Mouse (Mus musculus) heart, embryonic 12.5 days (tissue): ENCODE measurements around the gene Bfsp2. TPM values are rescaled to one million over a fixed set of nuclear protein-coding genes. Genes with fewer than 3 reads are reported as not detected.

ENCODE experiments used
- ATAC-seq: fragments of 200-750 bp; cut with Nextera tagmentation; 2 replicates; pipeline ENCODE4 v1.8.0; 2017; ENCODE audit warnings: moderate TSS enrichment, moderate library complexity; ENCODE audit not compliant: insufficient number of reproducible peaks, low FRiP score
- H3K27ac ChIP-seq: fragments of 300-500 bp; sonication (generic); 2 replicates; pipeline ENCODE4 v1.5.1; 2016; ENCODE audit warnings: mild to moderate bottlenecking, moderate library complexity; ENCODE audit not compliant: poor library complexity, severe bottlenecking
- H3K27me3 ChIP-seq: fragments of 300-500 bp; sonication (generic); replicated peaks from 2 replicates; pipeline ENCODE4 v1.6.1; 2016; ENCODE audit warnings: mild to moderate bottlenecking, moderate library complexity
- H3K36me3 ChIP-seq: fragments of 300-500 bp; sonication (generic); 2 replicates; pipeline ENCODE4 v1.6.1; 2016; ENCODE audit warnings: mild to moderate bottlenecking, moderate library complexity
- H3K4me1 ChIP-seq: fragments of 300-500 bp; sonication (generic); replicated peaks from 2 replicates; pipeline ENCODE4 v1.6.1; 2016; ENCODE audit warnings: mild to moderate bottlenecking
- H3K4me2 ChIP-seq: fragments of 300-500 bp; sonication (generic); 2 replicates; pipeline ENCODE4 v1.6.1; 2016; ENCODE audit warnings: mild to moderate bottlenecking, moderate library complexity
- H3K4me3 ChIP-seq: fragments of 300-500 bp; sonication (generic); 2 replicates; pipeline ENCODE4 v1.5.1; 2016; ENCODE audit warnings: mild to moderate bottlenecking
- H3K9ac ChIP-seq: fragments of 300-500 bp; sonication (generic); 2 replicates; pipeline ENCODE4 v1.6.1; 2016; ENCODE audit warnings: mild to moderate bottlenecking, moderate library complexity
- H3K9me3 ChIP-seq: fragments of 300-500 bp; sonication (generic); replicated peaks from 2 replicates; pipeline ENCODE4 v1.6.1; 2016; ENCODE audit warnings: mild to moderate bottlenecking, moderate library complexity
- WGBS: fragments of 180-500 bp; shearing (Covaris S2); methylation state at CpG from one replicate; pipeline ENCODE4 v1.1.7; 2016; 5-methylcytosine and 5-hydroxymethylcytosine counted together
- polyA plus RNA-seq: library from polyadenylated mRNA; unstranded; fragments of >200 nt; fragmentation: Nextera tagmentation; extraction: Ambion mirVana; gene quantifications from 2 replicates; pipeline ENCODE4 v1.2.1, GENCODE M21; 2016

Bfsp2 gene
- polyA plus RNA-seq = 0.37 and 0.68 TPM in 2 replicates

- Histone ChIP-seq H3K36me3 (peaks cover 6% of the 10 kb centered on the region), H3K4me1 (peaks cover 46% of the 10 kb centered on the region), H3K4me3 (no peak within 1 kb of the TSS), H3K9ac (no peak within 1 kb of the TSS), H3K9me3 (no peaks in the 10 kb centered on the region), H3K27ac (peak within 1 kb of the TSS; percentile 65), H3K4me2 (no peak within 1 kb of the TSS; the same call in 1 of the 2 replicates), H3K27me3 (no peaks in the 10 kb centered on the region)
- ATAC-seq = no peak
- WGBS = 75% methylated on average over 9 of the region's 9 CpGs
Measured at GRCm38 (mm10) chr9:103480044-103480576, at the start of gene Bfsp2. Gene Bfsp2 (minus strand): TSS chr9:103480420.

GRCm38 (mm10) chr9:103525041-103525537, 44.9 kb upstream of the Bfsp2 start:
- peak; percentile 63 for ATAC-seq
- Histone ChIP-seq H3K9ac (no peak overlapping the region; the same call in 1 of the 2 replicates), H3K4me2 (peak overlapping the region; percentile 33; the same call in 1 of the 2 replicates), H3K27ac (0 out of 2 replicates have a peak overlapping the region, but pooled peaks have one; percentile 12), H3K27me3 (no peaks in the 10 kb centered on the region), H3K4me3 (no peak overlapping the region), H3K36me3 (0 out of 2 replicates have a peak, but pooled peaks cover 2% of the 10 kb centered on the region), H3K4me1 (peaks cover 30% of the 10 kb centered on the region), H3K9me3 (no peaks in the 10 kb centered on the region)
- 22% methylated on average over 10 of the region's 10 CpGs for WGBS

GRCm38 (mm10) chr9:103524600-103524999, 44.4 kb upstream of the Bfsp2 start:
- Histone ChIP-seq H3K4me2 (0 out of 2 replicates have a peak overlapping the region, but pooled peaks have one; percentile 33), H3K27ac (no peak overlapping the region)
- ATAC-seq = no peak

GRCm38 (mm10) chr9:103523742-103524403, 43.7 kb upstream of the Bfsp2 start:
- 72% methylated on average over 7 of the region's 7 CpGs for WGBS
- no peak overlapping the region for H3K4me3 ChIP-seq
- H3K4me1 ChIP-seq = peaks cover 30% of the 10 kb centered on the region
- H3K9me3 ChIP-seq = peaks cover 3% of the 10 kb centered on the region; the same call in 1 of the 2 replicates
- H3K4me2 ChIP-seq = no peak overlapping the region
- ATAC-seq = no peak
- H3K9ac ChIP-seq = no peak overlapping the region
- no peaks in the 10 kb centered on the region for H3K27me3 ChIP-seq
- H3K36me3 ChIP-seq = peaks cover 6% of the 10 kb centered on the region
- no peak overlapping the region for H3K27ac ChIP-seq

More at GRCm38 (mm10) chr9:103524600-103524999, 44.4 kb upstream of the Bfsp2 start:
- Histone ChIP-seq H3K4me1 (peaks cover 30% of the 10 kb centered on the region), H3K27me3 (no peaks in the 10 kb centered on the region), H3K9ac (no peak overlapping the region), H3K4me3 (no peak overlapping the region), H3K36me3 (0 out of 2 replicates have a peak, but pooled peaks cover 2% of the 10 kb centered on the region), H3K9me3 (no peaks in the 10 kb centered on the region)
- 47% methylated on average over 5 of the region's 5 CpGs for WGBS

GRCm38 (mm10) chr9:103523008-103523407, 42.8 kb upstream of the Bfsp2 start:
- H3K9me3 ChIP-seq = peaks cover 5% of the 10 kb centered on the region; the same call in 1 of the 2 replicates
- no peak overlapping the region for H3K4me3 ChIP-seq
- WGBS = 64% methylated on average over 6 of the region's 6 CpGs
- H3K27me3 ChIP-seq = no peaks in the 10 kb centered on the region
- no peak overlapping the region for H3K27ac ChIP-seq
- H3K4me2 ChIP-seq = no peak overlapping the region
- H3K4me1 ChIP-seq = peaks cover 30% of the 10 kb centered on the region
- no peak overlapping the region for H3K9ac ChIP-seq
- no peak for ATAC-seq
- peaks cover 7% of the 10 kb centered on the region for H3K36me3 ChIP-seq

- H3K27me3 ChIP-seq = no peaks in the 10 kb centered on the region
- no peak for ATAC-seq
- peaks cover 8% of the 10 kb centered on the region for H3K36me3 ChIP-seq
- WGBS = 78% methylated on average over 2 of the region's 2 CpGs
- H3K9ac ChIP-seq = no peak overlapping the region
- H3K9me3 ChIP-seq = peaks cover 1% of the 10 kb centered on the region; the same call in 1 of the 2 replicates
- no peak overlapping the region for H3K4me2 ChIP-seq
- H3K4me3 ChIP-seq = no peak overlapping the region
- peaks cover 6% of the 10 kb centered on the region for H3K4me1 ChIP-seq
- no peak overlapping the region for H3K27ac ChIP-seq
Measured at GRCm38 (mm10) chr9:103513884-103514283, 33.7 kb upstream of the Bfsp2 start.

GRCm38 (mm10) chr9:103512257-103512656, 32.0 kb upstream of the Bfsp2 start:
- 80% methylated on average over 6 of the region's 6 CpGs for WGBS

GRCm38 (mm10) chr9:103506968-103507584, 26.9 kb upstream of the Bfsp2 start:
- H3K4me1 ChIP-seq = peaks cover 33% of the 10 kb centered on the region
- no peak for ATAC-seq
- H3K27ac ChIP-seq = no peak overlapping the region
- no peaks in the 10 kb centered on the region for H3K27me3 ChIP-seq
- no peak overlapping the region for H3K4me3 ChIP-seq
- H3K9me3 ChIP-seq = no peaks in the 10 kb centered on the region
- H3K36me3 ChIP-seq = peaks cover 4% of the 10 kb centered on the region; the same call in 1 of the 2 replicates
- 79% methylated on average over 7 of the region's 7 CpGs for WGBS
- H3K9ac ChIP-seq = no peak overlapping the region
- no peak overlapping the region for H3K4me2 ChIP-seq

More at GRCm38 (mm10) chr9:103512257-103512656, 32.0 kb upstream of the Bfsp2 start:
- H3K36me3 ChIP-seq = 0 out of 2 replicates have a peak, but pooled peaks cover 7% of the 10 kb centered on the region
- ATAC-seq = no peak
- no peaks in the 10 kb centered on the region for H3K9me3 ChIP-seq
- H3K4me1 ChIP-seq = peaks cover 19% of the 10 kb centered on the region
- no peak overlapping the region for H3K4me2 ChIP-seq
- no peak overlapping the region for H3K4me3 ChIP-seq
- no peak overlapping the region for H3K9ac ChIP-seq
- no peak overlapping the region for H3K27ac ChIP-seq
- no peaks in the 10 kb centered on the region for H3K27me3 ChIP-seq

GRCm38 (mm10) chr9:103505067-103505466, 24.8 kb upstream of the Bfsp2 start:
- no peak overlapping the region for H3K4me3 ChIP-seq
- peaks cover 7% of the 10 kb centered on the region for H3K36me3 ChIP-seq
- no peak overlapping the region for H3K9ac ChIP-seq
- 66% methylated on average over 5 of the region's 5 CpGs for whole genome bisulfite sequencing
- H3K4me1 ChIP-seq = peaks cover 46% of the 10 kb centered on the region
- no peaks in the 10 kb centered on the region for H3K9me3 ChIP-seq
- no peak overlapping the region for H3K27ac ChIP-seq
- ATAC-seq = no peak
- H3K27me3 ChIP-seq = no peaks in the 10 kb centered on the region
- no peak overlapping the region for H3K4me2 ChIP-seq

- H3K4me1 ChIP-seq = peaks cover 46% of the 10 kb centered on the region
- H3K4me2 ChIP-seq = no peak overlapping the region
- 92% methylated on average over 1 of the region's 1 CpGs for WGBS
- no peak overlapping the region for H3K27ac ChIP-seq
- H3K27me3 ChIP-seq = no peaks in the 10 kb centered on the region
- H3K36me3 ChIP-seq = peaks cover 11% of the 10 kb centered on the region
- H3K9ac ChIP-seq = no peak overlapping the region
- H3K9me3 ChIP-seq = no peaks in the 10 kb centered on the region
- no peak overlapping the region for H3K4me3 ChIP-seq
- ATAC-seq = no peak
Measured at GRCm38 (mm10) chr9:103504646-103505045, 24.4 kb upstream of the Bfsp2 start.
